In the genomic region with DNA sequence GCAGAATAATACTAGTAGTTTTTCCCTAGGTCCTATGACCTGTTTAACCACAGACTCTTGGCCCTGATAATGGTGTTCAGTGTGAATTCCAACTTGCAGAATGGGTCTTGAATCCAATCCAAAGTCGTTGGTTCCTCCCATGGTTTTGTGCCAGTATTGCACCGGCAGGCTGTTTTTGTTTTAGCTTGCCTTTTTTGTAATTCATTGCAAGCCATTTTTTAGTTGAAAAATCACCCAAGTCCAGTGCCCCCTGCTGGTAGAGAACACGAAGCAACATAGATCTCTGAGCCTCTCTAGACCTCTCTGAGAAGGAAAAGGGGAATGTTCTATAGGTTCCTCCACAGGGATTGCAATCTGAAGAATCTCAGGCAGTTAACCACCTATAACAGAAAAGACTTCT, we compare ENCODE assay signal across 11 mouse cellular contexts. TPM values are rescaled to one million over a fixed set of nuclear protein-coding genes. Genes with fewer than 3 reads are reported as not detected.
DNase-seq lines count a peak whose midpoint lies in the region; ATAC-seq and TF ChIP-seq lines count a peak whose summit lies in the region.
"Had no signal": no experiment of that assay in that cellular context is flagged by ENCODE, and none has a peak within 500 bp of the region (broad histone marks: within the 10 kb centered on the region; RNA-seq: fewer than 3 reads in every experiment).

No protein-coding gene starts in this region.

- TF ChIP-seq POLR2A in lung, adult 2 months (IDR thresholded peaks at IDR 0.05; ENCODE audit: borderline replicate concordance, extremely low read depth, low read depth, low read length) = no peak

- no peak for ATAC-seq in cerebellum, adult (ENCODE audit: insufficient number of reproducible peaks, low FRiP score, low TSS enrichment)
- ATAC-seq in monocyte, adult 5-6 weeks (replicated peaks; ENCODE audit: insufficient number of reproducible peaks, low FRiP score, low TSS enrichment, poor library complexity, severe bottlenecking) = 0 out of 2 replicates have a peak, but pooled peaks have one; percentile 35
- no peak for ATAC-seq in erythroblast, adult 5-6 weeks (replicated peaks; ENCODE audit: low FRiP score, poor library complexity, severe bottlenecking)

- peak; percentile 7 to 14 for DNase-seq in cerebellum, postnatal 14 days
- peak; percentile 8 for DNase-seq in lung, adult 2 months
- DNase-seq in lung, adult 18-20 months = no peak
- DNase-seq in c-Kit-positive CD71-positive TER-119-negative erythroid progenitor cells, embryonic 14.5 days (ENCODE audit: low read depth) = peak; percentile 6
- no peak for DNase-seq in cerebellum, adult 11 months

- no peak overlapping the region for H3K4me3 ChIP-seq in lung, adult 2 months (replicated peaks; ENCODE audit: extremely low read depth, low read depth, low read length)
- H3K4me3 ChIP-seq: megakaryocyte, embryonic 14.5 days had no signal

- 0 out of 2 replicates have a peak, but pooled peaks have one; percentile 18 for TF ChIP-seq CTCF in lung, adult 2 months (IDR thresholded peaks at IDR 0.05; ENCODE audit: insufficient read depth, low read length)

- 21% methylated on average over 3 of the region's 3 CpGs for WGBS in lung, adult 2 months

- H3K4me1 ChIP-seq in lung, adult 2 months (ENCODE audit: control insufficient read depth, insufficient read depth, low read length) = no peaks in the 10 kb centered on the region

RNA-seq across cellular contexts. Expression of a gene that starts 17.7 kb away (rescaled TPM):
- not detected in 2 replicates for polyA plus RNA-seq in lung, adult 2 months (2012; rRNA removed)
- total RNA-seq in monocyte, adult 5-6 weeks (2017) = not detected in 3 replicates
- total RNA-seq in erythroblast, adult 5-6 weeks (2015; ENCODE audit: low replicate concordance) = not detected in 2 replicates
- not detected in 2 replicates for total RNA-seq in erythroblast, adult 5-6 weeks (2017; ENCODE audit: low replicate concordance)
- polyA plus RNA-seq: heart, embryonic 16.5 days; testis, adult 2 months had no signal

RNA-seq across cellular contexts. Expression of a gene that starts 39.3 kb away (rescaled TPM):
- polyA plus RNA-seq in lung, adult 2 months (2012; rRNA removed) = 4.8 and 8.1 TPM in 2 replicates
- not detected in 3 replicates for total RNA-seq in monocyte, adult 5-6 weeks (2017)
- not detected in 2 replicates for total RNA-seq in erythroblast, adult 5-6 weeks (2015; ENCODE audit: low replicate concordance)
- total RNA-seq in erythroblast, adult 5-6 weeks (2017; ENCODE audit: low replicate concordance) = not detected in 2 replicates

Comparison
In these comparisons a context has a peak if more than half of its experiments do, and no peak if none do; other contexts are left out.
1. DNase-seq: peak in cerebellum, postnatal 14 days (2 of 2), lung, adult 2 months (single experiment) and c-Kit-positive CD71-positive TER-119-negative erythroid progenitor cells, embryonic 14.5 days (single experiment); none in lung, adult 18-20 months (0 of 2) and cerebellum, adult 11 months (single experiment).